Mouse (Mus musculus) ovary, postnatal 14 days (tissue): ENCODE results near the gene Psmd8.
"Not testable (repeated sequence)": the region's sequence is repeated elsewhere in the genome, so short reads cannot be mapped to it uniquely, and the experiment has no call there.

Experiments used
- DNase-seq: peaks from one replicate; pipeline ENCODE4 v3.0.0; 2022; ENCODE audit warnings: low spot score

Psmd8 gene

DNA sequence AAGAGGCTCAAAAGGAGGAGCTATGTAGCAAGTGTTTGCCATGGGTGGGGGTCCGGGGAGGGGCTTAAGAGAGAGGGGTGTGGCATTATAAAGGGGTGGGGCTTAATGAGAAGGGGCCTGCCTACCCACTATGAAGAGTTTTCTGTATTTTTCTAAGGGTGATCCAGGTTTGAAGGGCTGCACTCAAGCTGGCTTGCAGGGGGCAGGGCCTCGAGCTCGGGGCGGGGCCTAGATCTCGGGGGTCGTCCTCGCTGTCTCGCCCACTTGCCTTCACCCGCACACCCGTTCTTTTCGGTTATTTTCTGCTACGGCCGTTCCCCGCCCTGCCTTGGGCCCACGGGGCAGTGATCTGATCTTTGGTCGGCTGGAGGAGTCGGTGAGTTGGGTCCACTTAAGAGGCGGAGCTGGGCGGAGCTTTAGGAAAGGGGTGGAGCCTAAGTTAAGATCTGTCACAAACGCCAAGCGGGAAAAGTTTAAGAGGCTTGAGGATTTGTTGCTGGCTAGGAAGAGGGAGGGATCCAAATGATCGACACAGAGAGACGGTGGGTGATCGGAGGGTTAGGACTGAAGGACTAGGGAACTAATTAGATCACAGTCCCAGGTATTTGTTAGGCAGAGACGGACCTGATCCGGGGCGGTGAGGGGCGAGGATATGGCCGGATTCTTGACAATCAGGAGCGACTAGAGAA lies 10.3 kb downstream of the Psmd8 start, which contains the start of the genes Ggn and Spred3:
Gene Ggn, plus strand, starts transcription at position 145 of the 689 bp plus-strand sequence.
Gene Spred3, minus strand, starts transcription at position 346 of the 689 bp plus-strand sequence.
- DNase-seq: peak; percentile 69

DNA sequence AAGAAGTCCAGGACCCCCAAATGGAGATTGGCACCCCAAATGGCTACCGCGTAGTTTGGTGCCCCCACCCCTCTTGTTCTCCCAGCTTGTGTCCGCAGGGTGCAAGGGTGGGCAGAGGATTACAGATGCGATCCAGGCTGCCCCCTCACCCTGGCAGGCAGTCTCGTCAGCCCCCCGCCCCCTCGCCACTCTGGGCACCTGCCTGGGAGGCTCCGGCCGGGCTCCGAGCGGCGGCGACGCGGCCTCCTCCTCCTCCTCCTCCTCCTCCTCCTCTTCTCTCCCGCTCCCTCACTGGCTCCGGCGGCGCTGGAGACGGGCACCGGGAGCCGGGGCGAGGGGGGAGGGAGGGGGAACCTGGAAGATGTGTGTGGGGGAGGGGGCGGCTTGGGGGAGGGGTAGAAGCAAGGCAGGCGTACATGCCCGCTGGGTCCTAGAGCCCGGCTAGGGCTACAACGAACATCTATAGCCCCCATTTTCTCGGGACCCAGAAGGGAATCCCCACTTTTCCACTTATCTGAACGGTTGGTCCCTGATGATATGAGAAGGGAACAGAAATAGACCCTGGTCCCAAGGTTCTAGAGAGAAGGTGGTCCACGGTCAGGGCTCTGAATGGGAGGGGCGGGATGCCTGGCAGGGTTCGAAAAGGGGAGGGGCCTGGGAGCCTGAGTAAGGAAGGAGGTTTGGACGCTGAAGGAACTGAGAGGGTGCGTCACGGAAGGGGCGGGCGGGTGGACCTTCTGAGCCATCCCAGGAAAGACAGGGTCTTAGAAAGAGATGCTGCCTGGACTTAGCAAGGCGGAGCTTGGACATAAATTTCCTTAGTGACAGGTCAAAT lies 11.1 kb downstream of the Psmd8 start:
- DNase-seq: peak; percentile 57

DNA sequence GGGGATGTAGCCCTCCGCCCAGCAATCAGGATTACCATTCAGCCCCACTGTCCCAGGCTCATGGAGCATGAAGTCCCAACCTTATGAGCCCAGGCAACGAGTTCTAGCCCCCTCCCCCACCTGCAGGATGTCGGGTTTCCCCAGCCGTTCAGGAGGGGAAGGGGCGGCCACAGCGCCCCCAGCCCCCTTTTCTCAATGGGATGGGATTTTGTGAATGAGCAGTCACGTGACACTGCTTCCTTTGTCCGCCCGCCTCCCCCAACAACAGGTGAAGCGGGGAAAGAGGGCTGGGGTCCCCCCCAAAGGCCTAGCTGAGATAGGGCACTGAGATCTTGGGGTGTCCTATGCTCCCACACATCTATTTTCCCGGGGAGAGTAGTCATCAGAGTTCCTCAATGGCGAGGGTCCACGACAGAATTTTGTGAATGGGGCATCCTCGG lies 11.7 kb downstream of the Psmd8 start:
- DNase-seq: no peak

DNA sequence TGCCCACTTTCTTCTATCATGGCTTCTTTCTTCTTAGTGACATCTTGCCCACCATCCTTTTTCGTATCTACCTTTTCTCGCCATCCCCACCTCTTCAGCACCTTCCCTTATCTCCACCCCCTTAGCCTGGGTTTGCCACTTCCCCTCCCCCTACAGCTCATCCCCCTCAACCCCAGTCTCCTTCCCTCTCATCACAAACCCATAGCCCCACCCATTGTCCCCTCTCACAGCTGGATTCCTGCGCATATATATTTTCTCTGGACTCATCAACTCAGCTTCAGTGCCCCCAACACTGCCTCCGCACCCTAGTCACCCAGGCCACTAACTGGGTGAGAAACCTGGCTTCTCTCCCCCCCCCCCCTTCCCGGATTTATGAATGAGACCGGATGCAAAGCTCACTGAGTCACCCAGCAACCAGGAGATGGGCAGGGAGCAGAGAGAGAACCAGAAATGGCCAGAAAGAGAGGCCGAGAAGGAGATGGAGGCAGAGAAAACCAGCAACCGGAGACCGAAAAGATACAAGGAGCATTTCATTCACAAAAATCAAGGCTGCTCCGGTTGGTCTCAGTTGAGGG lies 12.3 kb downstream of the Psmd8 start:
- no peak for DNase-seq

DNA sequence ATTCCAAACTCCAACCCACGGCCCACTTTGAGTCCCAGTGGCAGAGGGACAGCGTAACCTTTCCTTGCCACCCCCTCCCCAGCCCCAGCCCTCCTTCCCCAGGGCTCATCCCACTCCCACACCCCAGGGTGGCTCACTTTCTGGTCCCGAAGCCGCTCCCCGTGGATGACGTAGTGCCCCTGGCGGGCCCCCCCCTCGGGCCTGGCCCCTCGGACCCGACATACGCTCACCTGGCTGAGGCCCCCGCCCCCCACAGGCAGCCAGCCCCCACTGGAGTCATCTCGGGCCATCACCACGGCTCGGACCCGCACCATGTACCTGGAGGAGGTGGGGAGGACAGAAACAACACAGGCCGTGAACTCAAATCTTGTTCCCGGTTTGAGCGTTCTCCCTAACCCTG lies 12.8 kb downstream of the Psmd8 start:
- DNase-seq: no peak

DNA sequence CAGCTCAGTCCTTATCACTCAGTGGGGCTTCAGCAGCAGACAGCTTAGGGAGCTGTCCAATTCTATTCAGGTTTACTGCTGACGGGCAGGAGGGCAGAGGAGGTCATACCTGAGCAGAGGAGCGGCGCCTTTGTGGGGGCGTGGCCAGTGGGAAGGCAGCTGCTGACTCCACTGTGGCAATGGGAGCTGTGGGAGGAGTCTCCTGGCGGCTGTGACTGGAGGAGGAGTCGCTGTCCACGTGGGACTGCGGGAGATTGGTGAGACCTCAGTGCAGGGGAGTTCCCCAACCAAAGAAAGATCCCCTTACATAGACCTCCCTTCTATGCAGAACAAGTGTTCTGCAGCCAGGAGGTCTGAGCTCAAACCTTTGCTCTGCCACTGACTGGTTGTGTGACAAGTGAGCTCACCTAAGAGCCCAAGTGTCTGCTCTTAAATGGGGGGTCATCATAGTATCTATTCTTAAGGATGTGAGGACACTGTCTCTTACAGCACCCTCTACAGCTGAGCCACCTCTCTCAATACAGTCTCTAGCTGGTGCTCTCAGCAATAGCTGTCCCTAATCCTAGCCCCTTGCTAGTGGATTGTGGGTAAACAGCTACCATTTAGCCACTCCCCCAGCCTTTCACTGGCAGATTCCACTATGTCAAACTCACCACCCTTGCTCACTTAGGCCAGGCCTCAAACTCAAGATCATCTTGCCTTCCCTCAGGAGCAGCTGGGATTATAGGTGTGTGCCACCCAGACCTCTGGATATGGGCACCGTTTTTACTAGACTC lies 17.6 kb downstream of the Psmd8 start:
- no peak for DNase-seq

DNA sequence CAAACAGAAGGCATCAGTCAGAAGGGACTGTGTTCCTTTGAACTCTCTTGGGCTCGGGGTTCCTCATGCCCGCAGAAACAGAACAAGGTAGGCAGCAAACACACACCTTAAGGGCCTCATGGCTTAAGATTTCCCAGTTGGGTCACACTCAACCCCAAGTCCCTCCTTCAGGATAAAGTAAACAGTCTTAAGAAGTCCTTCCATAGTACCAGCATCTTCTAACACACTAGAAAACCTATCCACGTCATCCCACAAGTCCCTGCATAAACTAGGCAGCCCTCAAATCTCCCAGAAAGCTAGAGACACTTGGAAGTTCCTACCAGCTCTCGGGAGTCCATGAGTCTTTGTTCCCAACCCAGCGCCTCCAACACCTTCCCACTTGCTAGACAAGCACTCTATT lies 18.2 kb downstream of the Psmd8 start:
- no peak for DNase-seq

DNA sequence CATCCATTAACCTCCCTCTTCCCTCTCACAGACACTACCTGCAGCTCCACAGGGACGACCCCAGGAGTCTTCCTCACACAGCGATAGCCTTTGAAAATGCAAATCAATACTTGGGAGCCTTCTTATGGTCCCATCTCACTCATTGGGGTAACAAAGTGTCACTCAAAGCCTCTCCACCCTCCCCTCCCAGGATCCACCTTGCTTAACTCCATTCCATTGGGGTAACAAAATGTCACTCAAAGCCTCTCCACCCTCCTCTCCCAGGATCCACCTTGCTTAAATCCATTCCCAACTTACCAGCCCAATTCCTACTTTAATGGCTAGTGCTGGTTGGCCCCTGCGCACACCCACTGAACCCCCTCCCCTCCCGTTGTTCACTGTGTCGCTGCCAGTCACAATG lies 22.2 kb downstream of the Psmd8 start:
- DNase-seq: no peak

DNA sequence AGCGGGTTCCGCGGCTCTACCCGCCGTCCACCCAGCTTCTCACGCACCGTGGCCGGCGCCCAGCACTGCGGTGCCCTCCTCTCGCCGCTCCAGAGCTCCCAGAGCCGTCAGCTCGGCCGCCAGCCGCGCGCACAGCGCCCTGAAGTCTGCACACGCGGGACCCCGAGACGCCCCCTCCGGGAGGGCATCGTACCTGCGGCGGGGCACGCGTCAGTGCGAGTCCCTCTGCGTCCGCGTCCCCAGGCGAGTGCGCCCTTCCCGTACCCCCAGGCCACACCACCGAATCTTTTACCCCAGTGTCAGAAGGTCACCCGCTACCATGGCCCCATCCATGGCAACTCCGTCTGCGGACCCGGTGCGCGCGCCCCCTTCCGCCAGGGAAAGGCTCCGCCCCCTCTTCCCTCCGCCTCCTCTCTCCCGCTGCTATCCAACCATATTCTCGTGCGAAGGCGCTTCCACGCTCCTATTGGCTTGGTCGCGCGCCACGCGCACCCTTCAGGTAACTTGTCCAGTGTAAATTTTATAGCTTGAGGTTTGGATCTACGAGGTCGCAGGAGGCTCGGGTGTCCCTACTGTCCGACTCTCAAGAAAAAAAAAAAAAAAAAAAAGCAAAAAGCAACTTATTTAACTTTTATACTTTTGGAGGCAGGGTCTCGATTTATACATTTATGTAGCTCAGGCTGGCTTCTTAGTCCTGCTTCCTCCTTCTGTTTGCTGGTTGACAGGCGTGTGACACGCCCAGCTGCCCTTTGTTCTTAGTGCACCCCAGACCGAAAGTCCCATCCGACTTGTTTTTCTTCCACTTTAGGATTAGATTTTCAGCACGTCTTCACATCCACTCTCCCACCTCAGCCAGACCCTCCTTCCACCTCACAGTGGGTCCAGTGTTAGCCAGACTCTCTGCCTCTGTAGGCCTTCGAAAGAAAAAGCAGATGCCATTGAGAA lies 24.4 kb downstream of the Psmd8 start, which contains the start of gene Fam98c:
Gene Fam98c, minus strand, starts transcription at position 397 of the 945 bp plus-strand sequence.
- DNase-seq: peak; percentile 73

DNA sequence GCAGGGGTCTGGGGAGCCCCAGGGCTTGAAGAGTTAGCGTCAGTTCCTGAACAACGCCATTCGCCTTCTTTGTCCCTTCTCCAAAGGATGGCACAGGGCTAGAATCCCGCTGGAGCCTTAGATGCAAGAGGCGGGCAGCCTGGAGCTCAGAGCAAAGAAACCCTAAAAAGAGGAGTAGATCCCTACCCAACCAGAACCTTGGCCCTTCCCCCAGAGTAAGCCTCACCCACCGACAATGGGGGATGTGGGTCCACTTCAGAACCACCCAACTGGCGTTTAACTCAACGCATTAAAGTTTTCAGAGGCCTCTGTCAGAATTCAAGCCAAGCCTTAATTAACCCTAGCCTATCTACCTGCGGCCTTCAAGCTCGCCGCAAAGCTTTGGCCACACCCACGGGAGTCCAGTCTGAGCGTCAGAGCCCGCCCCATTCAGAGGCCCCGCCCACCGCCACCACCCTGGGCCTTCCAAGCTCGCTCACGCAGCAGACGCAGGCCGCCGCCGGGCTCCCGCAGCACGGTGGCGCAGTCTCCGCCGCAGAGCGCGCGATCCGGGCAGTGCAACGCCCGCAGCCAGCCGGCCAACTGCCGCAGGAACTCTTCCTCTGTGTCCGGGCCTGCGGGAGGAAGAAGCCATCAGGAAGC lies 25.2 kb downstream of the Psmd8 start:
- DNase-seq: peak; percentile 74

DNA sequence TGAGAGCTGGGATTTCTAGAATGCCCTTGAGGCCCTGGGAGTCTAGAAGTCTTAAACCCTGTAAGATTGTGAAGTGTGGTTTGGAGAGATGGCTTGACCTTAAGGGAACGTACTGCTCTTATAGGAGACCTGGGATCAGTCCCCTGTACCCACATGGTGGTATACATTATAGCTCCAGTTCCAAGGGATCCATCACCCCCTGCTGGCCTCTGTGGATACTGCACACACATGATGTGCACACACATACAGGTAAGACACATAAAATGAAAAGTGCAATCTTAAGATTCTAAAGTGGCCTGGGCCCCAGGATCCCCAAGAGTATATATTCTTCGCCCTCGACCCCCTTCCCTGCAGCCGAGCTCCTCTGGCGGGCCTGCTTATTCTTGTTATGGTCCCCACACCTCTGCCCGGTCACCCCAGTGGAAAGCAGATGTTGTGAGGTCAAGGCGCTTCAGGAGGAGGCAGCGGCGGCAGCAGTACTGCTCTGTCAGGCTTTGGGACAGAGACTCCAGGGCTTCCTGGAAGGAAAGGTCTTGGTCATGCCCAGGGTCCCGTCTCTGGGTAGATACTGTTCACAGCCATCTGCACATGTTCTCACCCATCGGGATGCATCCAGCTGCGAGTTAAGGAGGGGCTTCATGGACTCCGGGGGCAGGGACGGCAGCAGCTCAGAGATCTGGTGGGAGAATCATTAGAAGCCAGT lies 26.3 kb downstream of the Psmd8 start:
- no peak for DNase-seq

DNA sequence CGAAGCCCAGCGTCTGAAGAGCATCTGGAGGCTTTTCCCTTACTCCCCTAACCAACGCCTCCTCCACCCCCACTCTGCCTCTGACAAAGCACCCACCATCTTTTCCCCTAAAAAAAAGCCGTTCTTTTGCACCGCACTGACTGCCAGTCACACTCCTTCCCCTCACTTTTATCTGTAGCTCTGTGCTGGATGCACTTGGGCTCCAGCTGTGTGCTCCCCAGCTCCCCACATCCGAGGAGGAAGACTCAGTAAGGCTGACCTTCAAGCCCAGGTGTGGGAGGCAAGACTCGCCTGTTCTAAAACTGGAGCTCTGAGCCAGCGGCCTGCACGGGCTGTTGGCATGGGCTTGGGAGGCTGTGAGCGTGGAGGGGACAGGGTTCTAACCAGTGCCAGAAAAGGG lies 29.0 kb downstream of the Psmd8 start:
- DNase-seq: no peak

DNA sequence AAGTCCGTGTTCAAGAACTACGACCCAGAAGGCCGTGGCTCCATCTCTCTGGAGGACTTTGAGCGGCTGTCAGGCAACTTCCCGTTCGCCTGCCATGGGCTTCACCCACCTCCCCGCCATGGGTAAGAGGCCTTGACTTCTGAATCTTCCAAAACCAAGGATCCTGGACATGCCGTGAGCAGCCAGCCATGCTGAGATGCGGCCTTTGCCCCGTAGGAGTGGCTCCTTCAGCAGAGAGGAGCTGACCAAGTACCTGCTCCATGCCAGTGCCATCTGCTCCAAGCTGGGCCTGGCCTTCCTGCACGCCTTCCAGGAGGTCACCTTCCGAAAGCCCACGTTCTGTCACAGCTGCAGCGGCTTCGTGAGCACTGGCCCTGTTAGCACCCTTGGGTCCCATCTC lies 31.7 kb downstream of the Psmd8 start:
- no peak for DNase-seq

DNA sequence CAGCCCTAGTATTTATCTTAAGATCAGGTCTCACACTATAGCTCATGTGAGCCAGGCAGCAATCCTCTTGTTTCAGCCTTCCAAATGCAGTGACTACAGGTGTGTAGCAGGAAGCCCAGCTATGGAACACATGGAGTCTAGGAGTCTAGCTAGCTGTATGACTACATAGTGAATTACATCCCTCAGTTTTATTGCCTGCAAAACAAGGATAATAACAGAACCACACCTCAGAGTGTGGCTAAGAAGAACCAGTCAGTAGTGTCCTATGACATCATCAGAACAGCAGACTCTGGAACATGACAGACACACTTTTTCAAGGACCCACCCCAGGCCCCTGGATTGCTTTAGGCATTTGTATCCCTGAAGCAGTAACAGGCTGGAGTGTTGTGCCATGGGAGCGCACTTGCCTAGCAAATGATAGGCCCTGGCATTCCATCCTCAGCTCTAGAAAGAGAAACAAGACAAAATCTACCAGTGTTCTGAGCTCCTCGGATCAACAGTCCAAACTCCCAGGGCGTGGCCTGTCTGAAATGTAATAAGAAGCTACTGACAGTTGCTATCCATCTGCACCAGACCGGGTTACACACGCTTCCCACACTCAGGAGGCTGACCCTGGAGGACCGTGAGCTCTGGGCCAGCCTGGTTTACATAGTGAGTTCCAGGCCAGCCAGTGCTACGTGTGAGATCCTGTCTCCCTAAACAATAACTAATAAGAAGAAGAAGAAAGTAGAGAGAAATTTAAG lies 33.7 kb downstream of the Psmd8 start:
- DNase-seq: no peak

DNA sequence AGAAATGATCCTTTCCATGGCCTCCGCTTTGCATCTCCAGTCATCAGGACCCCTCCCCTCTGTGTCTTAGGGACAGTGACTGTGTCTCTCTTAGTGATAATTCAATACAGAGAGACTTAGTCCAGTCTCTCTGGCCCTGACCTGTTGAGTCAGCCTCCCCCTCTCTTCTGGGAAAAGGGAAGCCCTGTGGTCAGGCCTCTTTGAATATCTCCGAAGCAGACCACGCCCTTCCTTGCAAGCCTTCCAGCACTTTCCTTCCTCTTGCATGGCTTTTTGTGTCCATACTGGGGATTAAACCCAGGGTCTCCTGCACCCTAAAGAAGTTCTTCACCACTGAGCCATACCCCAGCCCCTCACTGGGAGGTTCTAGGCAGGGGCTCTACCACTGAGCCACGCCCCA lies 36.5 kb downstream of the Psmd8 start:
- DNase-seq: no peak

DNA sequence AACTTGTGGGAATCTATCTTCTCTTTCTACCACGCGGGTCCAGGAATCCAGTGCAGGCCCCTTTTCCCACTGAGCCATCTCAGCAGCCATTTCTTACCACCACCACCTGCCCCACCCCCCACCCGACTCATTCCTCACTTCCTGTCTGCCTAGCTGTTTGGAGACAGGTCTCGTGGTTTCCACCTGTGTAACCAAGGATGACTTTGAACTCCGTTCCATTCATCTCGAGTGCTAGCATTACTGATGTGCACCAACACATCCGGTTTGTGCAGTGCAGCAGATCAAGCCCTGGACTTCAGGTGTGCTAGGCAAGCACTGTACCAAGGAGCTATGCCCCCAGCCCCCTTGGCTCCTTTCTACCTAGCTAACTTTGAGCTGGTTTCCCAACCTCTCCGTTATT lies 39.1 kb downstream of the Psmd8 start:
- no peak for DNase-seq

DNA sequence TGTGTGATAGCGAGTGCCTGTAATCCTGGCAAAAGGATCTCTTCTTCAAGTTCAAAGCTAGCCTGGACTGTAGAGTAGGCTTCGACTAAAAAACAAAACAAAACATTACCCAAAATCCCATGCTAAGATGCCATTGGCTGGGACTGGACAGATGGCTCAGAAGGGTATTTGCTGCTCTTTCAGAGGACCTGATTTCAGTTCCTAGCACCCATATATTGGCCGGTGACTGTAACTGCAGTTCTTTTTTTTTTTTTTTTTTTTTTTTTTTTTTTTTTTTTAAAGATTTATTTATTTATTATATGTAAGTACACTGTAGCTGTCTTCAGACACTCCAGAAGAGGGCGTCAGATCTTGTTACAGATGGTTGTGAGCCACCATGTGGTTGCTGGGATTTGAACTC lies 41.3 kb downstream of the Psmd8 start:
- DNase-seq: not testable (repeated sequence)

DNA sequence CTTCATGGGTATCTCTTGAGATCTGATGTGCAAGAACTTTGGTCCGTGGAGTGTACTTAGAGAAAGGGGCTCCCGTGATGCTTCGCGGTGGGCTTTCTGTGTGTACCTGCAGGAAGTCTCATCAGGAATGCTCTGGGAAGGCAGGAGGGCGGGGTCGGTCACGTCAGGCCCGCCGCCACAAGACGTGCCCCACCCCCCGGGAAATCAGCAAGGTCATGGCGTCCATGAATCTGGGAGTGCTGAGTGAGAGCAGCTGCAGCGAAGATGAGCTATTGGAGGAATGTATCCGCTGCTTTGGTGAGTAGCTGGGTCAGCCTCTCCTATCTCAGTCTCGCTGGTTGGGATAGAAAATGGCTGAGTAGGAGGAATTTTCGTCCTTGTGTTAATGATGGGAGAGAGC lies 43.1 kb downstream of the Psmd8 start:
- DNase-seq: no peak
